Mouse (Mus musculus): ENCODE data around the gene Mtor. TPM values are rescaled to one million over a fixed set of nuclear protein-coding genes. Genes with fewer than 3 reads are reported as not detected.

The Mtor gene
- total RNA-seq, 2 experiments from 2014 or later: 27.5 to 31.4 TPM

Other genes with a start within 250 kb of the Mtor start
- gene Disp3, start 160.6 kb upstream of the Mtor start, total RNA-seq (2021): under 1 TPM; 0.10 to 0.13 TPM
- gene Ubiad1, start 3.8 kb upstream of the Mtor start, total RNA-seq (2021): 10 to 100 TPM in 1 of 2 experiments, 1 to 10 TPM in 1; 8.4 to 10.1 TPM
- gene Angptl7, start 51.8 kb downstream of the Mtor start, total RNA-seq (2021): 10 to 100 TPM; 23.9 to 72.0 TPM
- 10 to 100 TPM; 20.0 to 23.0 TPM for gene Exosc10, start 109.8 kb downstream of the Mtor start, total RNA-seq (2021)
- gene Srm, start 142.9 kb downstream of the Mtor start, total RNA-seq (2021): 10 to 100 TPM; 15.9 to 20.9 TPM
- gene Masp2, start 153.9 kb downstream of the Mtor start, total RNA-seq (2021): under 1 TPM; 0.35 to 0.41 TPM
- gene Tardbp, start 178.4 kb downstream of the Mtor start, total RNA-seq (2021): 100 to 1,000 TPM; 115 TPM
- 1 to 10 TPM; 6.9 to 7.7 TPM for gene Gm572, start 194.7 kb downstream of the Mtor start, total RNA-seq (2021)

Measured in gastrocnemius, postnatal 14 days (tissue).